Mouse (Mus musculus) frontal cortex, adult (tissue): ENCODE data around the gene Pigz.

Experiments used
- ATAC-seq: cut with Nextera tagmentation; 2 replicates; pipeline ENCODE4 v1.9.2; 2017; ENCODE audit warnings: mild to moderate bottlenecking, moderate library complexity, mixed read lengths; ENCODE audit not compliant: low TSS enrichment

The Pigz gene

GRCm38 (mm10) chr16:31933751-31934549, at the start of gene Pigz:
Gene Pigz (plus strand): TSS chr16:31933851.
- peak; percentile 21 for ATAC-seq

- no peak for ATAC-seq
Observed at GRCm38 (mm10) chr16:31883902-31884301, 49.7 kb upstream of the Pigz start.

- no peak for ATAC-seq
Observed at GRCm38 (mm10) chr16:31890907-31891306, 42.7 kb upstream of the Pigz start.

DNA sequence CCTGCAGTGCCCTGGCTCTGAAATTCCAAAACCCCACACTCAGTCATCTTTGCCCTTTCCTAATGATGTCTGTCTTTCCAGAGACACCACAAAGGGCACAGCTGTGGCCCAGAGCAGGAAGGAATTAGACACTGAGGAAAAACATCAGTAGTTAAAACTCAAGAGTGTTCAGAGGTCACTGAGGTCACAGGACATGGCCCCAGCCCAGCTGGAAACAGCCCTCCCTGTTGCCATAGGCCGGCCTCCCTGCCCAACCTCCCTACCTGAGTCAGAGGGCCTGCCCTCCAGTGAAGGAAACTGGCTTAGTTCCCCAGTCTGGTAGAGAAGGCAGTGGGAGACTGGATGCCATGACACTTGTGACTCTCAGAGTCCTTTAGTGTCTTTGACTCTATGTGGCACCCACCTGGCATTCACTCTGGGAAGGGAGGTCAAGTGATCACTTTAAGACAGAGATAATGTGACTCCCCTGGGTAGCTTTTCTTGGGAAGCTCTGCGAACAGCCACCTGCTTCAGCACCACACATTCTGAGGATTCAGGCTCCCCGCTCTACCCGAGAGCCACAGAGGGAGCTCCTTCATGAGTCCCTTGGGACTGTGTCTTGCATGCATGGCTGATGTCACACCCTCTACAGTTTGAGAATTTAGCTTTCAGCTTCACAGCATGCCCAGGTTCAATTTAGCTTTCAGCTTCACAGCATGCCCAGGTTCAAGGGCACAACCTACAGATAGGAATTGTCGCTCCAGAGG, 40.1 kb upstream of the Pigz start:
- ATAC-seq, result no peak

- peak; percentile 50 for ATAC-seq
Observed at GRCm38 (mm10) chr16:31896971-31897774, 36.5 kb upstream of the Pigz start.

- ATAC-seq, result peak; percentile 58
Observed at GRCm38 (mm10) chr16:31898546-31899326, 34.9 kb upstream of the Pigz start.

DNA sequence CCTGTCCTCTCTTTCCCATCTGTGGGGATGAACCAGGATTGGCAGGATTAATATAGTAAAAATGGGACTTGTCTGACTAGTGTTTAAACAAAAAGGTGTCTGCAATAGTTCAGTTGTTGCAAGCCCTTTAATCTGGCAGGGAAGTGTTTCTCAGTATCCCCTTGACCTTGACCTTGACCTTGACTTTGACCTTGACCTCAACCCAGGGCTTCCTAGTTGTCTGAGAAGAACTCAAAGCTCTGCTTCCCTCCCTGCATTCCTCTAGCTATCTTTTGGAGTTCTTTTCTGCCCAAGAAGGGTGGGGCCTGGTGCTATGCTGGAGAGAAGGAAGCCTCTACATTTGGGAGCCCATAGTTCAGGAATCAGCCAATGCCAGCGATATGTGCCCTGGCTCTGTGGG, 31.8 kb upstream of the Pigz start:
- no peak for ATAC-seq

DNA sequence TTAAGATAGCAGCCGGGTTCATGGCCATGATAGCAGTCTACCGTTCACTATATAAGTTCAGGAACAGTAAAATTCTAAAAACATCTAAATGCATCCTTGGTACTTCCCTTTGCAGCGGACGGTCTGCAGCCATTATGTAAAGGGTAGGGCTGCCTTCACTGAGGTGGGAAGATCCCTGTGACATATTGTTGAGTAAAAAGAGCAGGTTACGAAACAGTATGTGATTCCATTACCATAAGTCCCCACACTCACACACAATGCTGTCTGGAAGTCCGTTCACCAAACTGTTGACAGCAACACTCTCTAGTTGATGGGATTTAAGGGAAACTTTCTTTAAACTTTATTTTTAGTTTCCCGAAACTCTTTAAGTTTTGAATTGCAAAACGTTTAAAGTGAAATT, 30.4 kb upstream of the Pigz start:
- ATAC-seq, result peak; percentile 16; the same call in 1 of the 2 replicates

DNA sequence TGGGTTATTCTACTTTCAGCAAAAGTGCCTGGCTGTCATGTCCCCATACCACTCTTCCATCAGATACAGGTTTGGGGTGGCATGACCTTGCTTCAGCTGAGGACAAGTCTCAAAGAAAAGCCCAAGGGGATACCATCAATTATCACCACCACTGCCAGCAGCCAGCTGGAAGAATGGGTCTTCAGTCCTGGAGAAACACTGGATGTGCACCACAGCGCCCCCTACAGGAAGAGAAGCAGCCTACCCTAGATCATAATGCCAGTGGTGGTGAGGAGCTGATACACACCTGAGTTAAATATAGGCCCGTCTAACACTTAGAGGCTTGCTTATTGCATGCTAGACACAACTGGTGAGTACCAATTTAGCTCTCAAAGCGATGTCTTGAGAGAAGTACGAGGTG, 28.3 kb upstream of the Pigz start:
- no peak for ATAC-seq

GRCm38 (mm10) chr16:31905891-31906825, 27.5 kb upstream of the Pigz start:
- peak; percentile 25; the same call in 1 of the 2 replicates for ATAC-seq

DNA sequence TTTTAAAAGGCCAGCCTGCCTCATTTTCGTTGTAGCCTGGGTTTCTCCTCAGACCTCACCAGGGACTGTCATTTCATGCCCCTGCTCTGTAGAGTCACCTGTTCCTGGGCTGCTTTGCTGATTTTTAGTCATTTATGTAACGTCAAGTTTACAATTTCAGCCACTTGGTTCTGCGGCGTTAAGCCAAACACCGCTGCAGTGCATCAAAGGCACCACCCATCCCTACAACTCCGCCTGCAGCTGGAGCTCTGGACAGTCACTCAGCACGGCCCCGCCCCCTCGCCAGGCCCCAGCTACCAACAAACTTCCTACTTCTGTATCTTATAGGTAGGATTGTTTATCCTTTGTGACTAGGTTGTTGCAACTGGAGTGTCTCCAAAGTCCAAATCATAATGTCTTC, 26.8 kb upstream of the Pigz start:
- no peak for ATAC-seq

GRCm38 (mm10) chr16:31908959-31909358, 24.7 kb upstream of the Pigz start:
- ATAC-seq, result peak; percentile 77

DNA sequence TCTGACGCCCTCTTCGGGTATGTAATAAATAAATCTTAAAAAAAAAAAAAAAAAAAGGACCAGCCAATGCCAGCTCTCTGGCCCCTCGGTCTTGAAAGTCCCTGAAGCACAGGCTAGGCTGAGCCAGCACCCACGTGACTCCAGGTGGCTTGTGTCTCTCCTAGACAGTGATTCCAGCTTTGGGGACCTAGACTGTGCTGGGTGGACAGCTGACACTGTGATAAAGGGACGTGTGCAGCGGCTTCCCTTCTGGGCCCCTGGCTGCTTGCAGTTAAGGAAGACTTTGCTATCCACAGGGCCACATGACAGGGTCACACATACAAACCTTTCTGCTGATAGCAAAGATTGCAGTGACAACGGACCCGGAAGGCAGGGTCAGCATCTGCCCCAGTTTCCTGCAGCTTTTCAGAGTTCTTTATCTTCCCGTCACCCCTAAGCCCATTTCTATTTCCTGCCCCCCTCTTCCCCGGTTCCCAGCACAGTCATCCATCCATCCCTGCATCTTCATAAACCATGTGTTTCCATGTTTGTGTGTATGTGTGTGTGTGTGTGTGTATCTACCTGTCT, 23.3 kb upstream of the Pigz start:
- no peak for ATAC-seq

GRCm38 (mm10) chr16:31917776-31918175, 15.9 kb upstream of the Pigz start:
- no peak for ATAC-seq

DNA sequence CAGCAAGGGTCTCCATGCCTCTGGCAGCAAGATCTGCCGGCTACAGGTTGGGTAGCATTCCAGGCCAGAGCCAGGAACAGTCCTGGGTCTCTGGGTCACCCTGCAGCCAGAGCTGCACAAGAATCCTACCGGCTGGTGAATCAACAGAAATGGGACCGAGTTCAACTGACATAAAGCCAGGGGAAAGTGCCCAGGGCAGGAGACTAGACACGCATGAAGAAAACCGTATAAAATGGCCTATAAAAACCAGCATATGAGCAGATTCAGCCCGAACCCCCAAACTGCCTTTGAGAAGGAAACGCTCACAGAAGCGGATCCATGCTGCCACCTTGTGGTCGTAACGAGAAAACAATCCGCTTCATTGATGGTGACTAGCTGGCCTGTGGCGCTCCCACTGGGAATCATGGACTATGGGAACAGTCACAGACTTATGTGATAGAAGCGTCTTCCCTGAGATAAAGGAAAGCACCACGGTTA, 15.4 kb upstream of the Pigz start:
- ATAC-seq, result peak; percentile 92

- ATAC-seq, result no peak
Observed at GRCm38 (mm10) chr16:31924368-31924767, 9.3 kb upstream of the Pigz start.

GRCm38 (mm10) chr16:31926091-31926490, 7.6 kb upstream of the Pigz start:
- no peak for ATAC-seq

DNA sequence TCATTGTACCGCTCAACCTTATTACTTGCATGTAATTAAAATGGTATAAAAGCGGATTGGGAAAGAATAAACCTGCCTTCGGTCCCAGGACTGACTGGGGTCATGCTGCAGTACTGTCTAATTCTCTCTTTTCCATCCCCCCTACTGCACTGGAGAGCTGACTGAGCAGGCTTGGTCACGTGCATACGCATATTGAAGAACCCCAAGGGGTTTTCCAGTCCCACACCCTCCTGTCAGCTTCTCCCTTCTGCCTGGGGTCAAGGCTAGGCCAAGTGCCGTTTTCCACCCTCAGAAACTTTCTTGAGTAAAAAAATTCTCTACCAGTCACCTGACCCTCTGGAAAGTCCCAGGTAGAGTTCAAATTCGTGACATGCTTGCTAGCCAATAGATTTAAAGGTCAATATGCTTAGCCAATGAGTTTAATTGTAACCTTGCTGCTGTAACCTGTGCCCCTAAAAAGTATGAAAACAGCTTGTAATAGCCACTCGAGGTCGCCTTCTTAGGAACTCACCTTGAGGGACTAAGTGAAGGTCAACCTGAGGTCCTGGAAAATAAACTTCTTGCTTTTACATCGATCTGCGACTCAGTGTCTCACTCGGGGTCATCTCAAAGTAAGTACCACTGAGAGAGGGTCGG, 7.0 kb upstream of the Pigz start:
- ATAC-seq, result no peak

GRCm38 (mm10) chr16:31927412-31927811, 6.2 kb upstream of the Pigz start:
- ATAC-seq, result no peak
